Mouse (Mus musculus): ENCODE results near the gene Dis3l2. TPM values are rescaled to one million over a fixed set of nuclear protein-coding genes. Genes with fewer than 3 reads are reported as not detected.

Gene Dis3l2
- polyA plus RNA-seq, 1 experiment from 2014 or later = 26.4 TPM

DNA sequence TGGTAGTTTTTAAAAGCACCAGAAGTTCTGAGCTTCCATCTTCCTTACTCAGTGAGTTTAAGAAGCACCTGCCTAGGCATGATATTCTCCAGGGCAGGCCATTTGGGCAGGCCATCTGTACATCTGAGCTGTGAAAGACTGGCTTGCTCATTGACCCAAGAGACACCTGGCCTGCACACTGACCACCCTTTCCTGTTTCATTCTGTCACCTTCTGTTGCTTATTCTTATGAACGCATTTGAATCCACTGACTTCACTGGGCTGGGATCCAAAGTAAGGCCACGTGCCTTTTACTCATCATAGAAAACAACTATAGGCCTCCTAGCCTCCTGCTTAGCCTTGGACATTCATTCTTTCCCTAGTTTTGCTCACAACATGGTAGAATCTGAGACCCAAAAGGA is 309.0 kb downstream of the Dis3l2 start:
- H3K36me3 ChIP-seq (ENCODE audit: control insufficient read depth, insufficient read depth, low read length) = no peaks in the 10 kb centered on the region
- no peaks in the 10 kb centered on the region for H3K9me3 ChIP-seq (ENCODE audit: control insufficient read depth, low read depth, low read length)
- no peak overlapping the region for H3K4me2 ChIP-seq (replicated peaks; ENCODE audit: low read depth, low read length)
- no peak overlapping the region for H3K27ac ChIP-seq (ENCODE audit: low read length)
- WGBS = 84% methylated on average over 2 of the region's 2 CpGs
- no peaks in the 10 kb centered on the region for H3K27me3 ChIP-seq (ENCODE audit: control insufficient read depth, insufficient read depth, low read length)
- H3K9ac ChIP-seq (replicated peaks; ENCODE audit: low read depth, low read length) = no peak overlapping the region
- no peak for ATAC-seq (ENCODE audit: insufficient number of reproducible peaks, insufficient read depth, low FRiP score, low read depth)
- no peak overlapping the region for H3K4me3 ChIP-seq (ENCODE audit: low read depth, low read length)
- H3K4me1 ChIP-seq (ENCODE audit: control insufficient read depth, insufficient read depth, low read length) = 0 out of 2 replicates have a peak, but pooled peaks cover 5% of the 10 kb centered on the region

DNA sequence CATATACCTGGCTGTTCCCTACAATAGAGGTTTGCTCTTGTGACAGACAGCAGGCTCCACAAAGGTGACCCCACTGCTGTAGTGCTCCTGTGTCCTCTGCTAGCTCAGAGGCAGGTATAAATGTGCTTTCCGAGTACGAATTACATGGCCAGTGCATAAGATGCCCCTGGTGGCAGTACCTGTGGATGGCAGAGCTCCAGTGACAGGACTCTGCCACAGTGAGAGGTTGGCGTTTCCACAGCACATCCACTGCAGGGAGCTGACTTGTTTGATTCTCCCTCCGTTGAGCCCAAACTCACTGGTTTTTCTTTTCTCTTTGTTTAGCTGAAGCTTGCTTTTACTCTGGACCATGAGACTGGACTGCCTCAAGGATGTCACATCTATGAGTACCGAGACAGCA is 317.1 kb downstream of the Dis3l2 start:
- Histone ChIP-seq H3K4me3 (ENCODE audit: low read depth, low read length) (no peak overlapping the region), H3K36me3 (ENCODE audit: control insufficient read depth, insufficient read depth, low read length) (no peaks in the 10 kb centered on the region), H3K4me1 (ENCODE audit: control insufficient read depth, insufficient read depth, low read length) (no peaks in the 10 kb centered on the region), H3K27me3 (ENCODE audit: control insufficient read depth, insufficient read depth, low read length) (no peaks in the 10 kb centered on the region), H3K27ac (ENCODE audit: low read length) (no peak overlapping the region), H3K4me2 (replicated peaks; ENCODE audit: low read depth, low read length) (no peak overlapping the region), H3K9ac (replicated peaks; ENCODE audit: low read depth, low read length) (no peak overlapping the region), H3K9me3 (ENCODE audit: control insufficient read depth, low read depth, low read length) (no peaks in the 10 kb centered on the region)
- no peak for ATAC-seq (ENCODE audit: insufficient number of reproducible peaks, insufficient read depth, low FRiP score, low read depth)
- WGBS = 82% methylated on average over 5 of the region's 5 CpGs

DNA sequence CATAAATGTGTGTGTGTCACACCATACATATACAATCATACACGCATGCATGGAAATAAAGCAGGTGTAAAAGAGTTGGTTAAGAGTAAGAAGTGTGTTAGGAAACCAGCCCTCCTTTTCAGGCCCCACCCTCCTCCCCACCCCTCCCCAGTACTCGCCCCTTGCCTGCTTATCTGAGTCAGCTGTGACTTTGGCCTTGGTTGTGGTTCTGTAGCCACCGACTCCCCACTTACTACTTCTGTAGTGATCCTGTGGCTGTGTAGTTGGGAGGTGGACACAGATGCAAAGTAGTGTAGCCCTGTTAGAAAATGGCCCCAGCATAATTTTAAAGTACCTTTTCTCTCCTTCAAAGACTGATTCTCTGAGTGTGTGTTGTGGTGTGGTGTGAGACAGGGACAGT is 318.0 kb downstream of the Dis3l2 start:
- ATAC-seq (ENCODE audit: insufficient number of reproducible peaks, insufficient read depth, low FRiP score, low read depth) = no peak
- no peaks in the 10 kb centered on the region for H3K36me3 ChIP-seq (ENCODE audit: control insufficient read depth, insufficient read depth, low read length)
- no peak overlapping the region for H3K27ac ChIP-seq (ENCODE audit: low read length)
- H3K4me3 ChIP-seq (ENCODE audit: low read depth, low read length) = no peak overlapping the region
- no peaks in the 10 kb centered on the region for H3K27me3 ChIP-seq (ENCODE audit: control insufficient read depth, insufficient read depth, low read length)
- no peak overlapping the region for H3K4me2 ChIP-seq (replicated peaks; ENCODE audit: low read depth, low read length)
- no peaks in the 10 kb centered on the region for H3K4me1 ChIP-seq (ENCODE audit: control insufficient read depth, insufficient read depth, low read length)
- WGBS = 83% methylated on average over 3 of the region's 3 CpGs
- H3K9me3 ChIP-seq (ENCODE audit: control insufficient read depth, low read depth, low read length) = no peaks in the 10 kb centered on the region
- H3K9ac ChIP-seq (replicated peaks; ENCODE audit: low read depth, low read length) = no peak overlapping the region

DNA sequence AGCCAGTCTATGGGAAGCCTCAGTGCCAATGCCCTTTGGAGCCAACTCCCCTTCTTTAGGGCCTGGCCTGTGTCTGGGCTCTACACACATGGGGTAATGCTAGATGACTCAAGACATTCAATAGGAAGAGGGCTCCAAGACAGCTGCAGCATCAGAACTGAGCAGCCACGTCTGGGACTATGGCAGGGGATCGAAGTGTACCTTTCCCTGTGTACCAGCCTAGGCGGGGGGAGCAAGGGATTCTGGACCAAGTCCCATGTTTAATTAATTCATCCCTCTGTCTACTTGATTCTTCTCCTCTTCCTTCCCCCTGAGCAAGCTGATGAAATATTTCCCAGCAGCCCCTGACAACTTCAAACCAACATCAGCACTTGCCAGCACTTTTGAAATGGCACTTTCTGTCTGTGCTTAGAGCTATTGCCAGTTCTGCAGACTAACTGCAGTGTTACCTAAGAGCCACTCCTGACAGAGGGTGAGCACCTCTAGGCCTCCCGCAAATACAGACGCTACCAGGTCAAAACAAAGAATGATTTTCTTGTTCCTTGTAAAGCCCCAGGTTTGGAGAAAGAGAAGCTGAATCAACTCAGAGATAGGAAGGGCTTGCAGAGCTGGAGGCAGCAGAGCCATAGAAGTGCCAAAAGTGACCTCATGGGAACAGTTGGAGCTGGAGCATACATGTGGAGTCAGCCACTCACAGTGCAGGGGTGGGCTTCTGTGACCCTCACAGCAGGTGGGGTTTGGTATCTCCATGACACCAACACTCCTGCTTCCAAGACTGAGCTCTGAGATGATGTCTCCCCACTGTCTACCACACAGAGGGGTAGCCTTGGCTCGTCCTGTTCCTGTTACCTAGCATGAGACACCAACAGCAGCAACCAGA is 319.9 kb downstream of the Dis3l2 start:
- Histone ChIP-seq H3K27ac (ENCODE audit: low read length) (no peak overlapping the region), H3K36me3 (ENCODE audit: control insufficient read depth, insufficient read depth, low read length) (no peaks in the 10 kb centered on the region), H3K4me2 (replicated peaks; ENCODE audit: low read depth, low read length) (no peak overlapping the region), H3K9me3 (ENCODE audit: control insufficient read depth, low read depth, low read length) (no peaks in the 10 kb centered on the region), H3K27me3 (ENCODE audit: control insufficient read depth, insufficient read depth, low read length) (no peaks in the 10 kb centered on the region), H3K9ac (replicated peaks; ENCODE audit: low read depth, low read length) (no peak overlapping the region), H3K4me3 (ENCODE audit: low read depth, low read length) (no peak overlapping the region), H3K4me1 (ENCODE audit: control insufficient read depth, insufficient read depth, low read length) (no peaks in the 10 kb centered on the region)
- WGBS = 81% methylated on average over 6 of the region's 6 CpGs
- ATAC-seq (ENCODE audit: insufficient number of reproducible peaks, insufficient read depth, low FRiP score, low read depth) = no peak

DNA sequence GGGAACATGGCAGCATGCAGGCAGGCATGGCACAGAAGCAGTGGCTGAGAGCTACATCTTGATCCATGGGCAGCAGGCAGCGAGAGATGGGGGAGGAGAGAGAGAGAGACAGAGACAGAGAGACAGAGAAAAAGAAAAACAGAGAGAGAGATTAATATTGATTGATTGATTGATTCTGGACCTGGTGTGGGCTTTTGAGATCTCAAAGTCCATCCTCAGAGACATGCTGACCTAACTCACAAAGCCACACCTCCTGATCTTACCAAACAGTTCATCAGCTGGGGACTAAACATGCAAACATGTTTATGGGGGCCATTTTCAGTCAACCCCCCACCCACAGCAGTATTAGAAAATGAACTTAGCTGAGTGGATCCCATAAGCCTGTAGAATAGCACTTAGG is 321.4 kb downstream of the Dis3l2 start:
- no peaks in the 10 kb centered on the region for H3K27me3 ChIP-seq (ENCODE audit: control insufficient read depth, insufficient read depth, low read length)
- no peaks in the 10 kb centered on the region for H3K36me3 ChIP-seq (ENCODE audit: control insufficient read depth, insufficient read depth, low read length)
- no peaks in the 10 kb centered on the region for H3K4me1 ChIP-seq (ENCODE audit: control insufficient read depth, insufficient read depth, low read length)
- H3K4me3 ChIP-seq (ENCODE audit: low read depth, low read length) = no peak overlapping the region
- no peak overlapping the region for H3K9ac ChIP-seq (replicated peaks; ENCODE audit: low read depth, low read length)
- H3K9me3 ChIP-seq (ENCODE audit: control insufficient read depth, low read depth, low read length) = no peaks in the 10 kb centered on the region
- ATAC-seq (ENCODE audit: insufficient number of reproducible peaks, insufficient read depth, low FRiP score, low read depth) = no peak
- no peak overlapping the region for H3K27ac ChIP-seq (ENCODE audit: low read length)
- WGBS = 95% methylated on average over 1 of the region's 1 CpGs
- no peak overlapping the region for H3K4me2 ChIP-seq (replicated peaks; ENCODE audit: low read depth, low read length)

DNA sequence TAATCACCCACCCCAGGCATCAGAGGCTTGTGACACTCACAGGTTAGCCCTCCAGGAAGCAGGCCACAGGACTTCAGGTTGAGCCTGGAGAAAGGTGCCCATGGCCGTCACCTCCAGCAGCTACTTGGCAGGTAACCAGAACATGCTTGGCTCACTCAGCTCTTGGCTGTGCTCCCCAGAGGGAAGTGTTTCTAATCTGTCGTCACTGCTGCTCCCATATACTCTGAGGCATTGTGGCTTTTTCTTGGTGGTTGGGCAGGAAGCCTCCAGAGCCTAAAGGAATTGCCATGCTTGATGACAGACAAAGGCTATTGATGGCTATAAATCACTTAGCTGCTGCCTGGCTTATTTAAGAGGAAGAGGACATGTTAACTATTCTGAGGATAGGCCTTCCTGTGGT is 325.2 kb downstream of the Dis3l2 start:
- Histone ChIP-seq H3K27ac (ENCODE audit: low read length) (no peak overlapping the region), H3K4me2 (replicated peaks; ENCODE audit: low read depth, low read length) (no peak overlapping the region), H3K4me3 (ENCODE audit: low read depth, low read length) (no peak overlapping the region), H3K9me3 (ENCODE audit: control insufficient read depth, low read depth, low read length) (no peaks in the 10 kb centered on the region), H3K36me3 (ENCODE audit: control insufficient read depth, insufficient read depth, low read length) (no peaks in the 10 kb centered on the region), H3K4me1 (ENCODE audit: control insufficient read depth, insufficient read depth, low read length) (peaks cover 5% of the 10 kb centered on the region), H3K9ac (replicated peaks; ENCODE audit: low read depth, low read length) (no peak overlapping the region), H3K27me3 (ENCODE audit: control insufficient read depth, insufficient read depth, low read length) (no peaks in the 10 kb centered on the region)
- WGBS = 59% methylated on average over 2 of the region's 2 CpGs
- no peak for ATAC-seq (ENCODE audit: insufficient number of reproducible peaks, insufficient read depth, low FRiP score, low read depth)

DNA sequence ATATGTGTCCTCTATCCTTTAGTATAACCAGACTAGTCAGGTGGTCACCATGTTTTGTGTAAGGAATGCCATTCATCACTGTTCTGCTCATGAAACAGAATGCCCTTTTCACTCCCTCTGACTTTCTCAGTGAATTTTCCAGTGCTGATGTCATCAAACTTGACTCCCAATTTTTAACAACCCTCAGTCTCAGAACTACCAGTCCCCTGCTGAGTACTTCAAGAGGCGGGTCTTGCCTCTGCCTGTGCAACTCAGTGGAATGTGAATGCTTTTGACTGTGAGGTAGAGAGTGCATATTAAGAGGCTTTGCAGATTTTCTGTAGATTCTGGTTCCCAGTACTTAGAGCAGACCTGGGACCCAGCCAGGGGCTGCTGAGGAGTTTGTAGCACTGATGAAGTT is 327.0 kb downstream of the Dis3l2 start:
- Histone ChIP-seq H3K27ac (ENCODE audit: low read length) (no peak overlapping the region), H3K4me1 (ENCODE audit: control insufficient read depth, insufficient read depth, low read length) (peaks cover 14% of the 10 kb centered on the region), H3K4me3 (ENCODE audit: low read depth, low read length) (no peak overlapping the region), H3K9me3 (ENCODE audit: control insufficient read depth, low read depth, low read length) (no peaks in the 10 kb centered on the region), H3K4me2 (replicated peaks; ENCODE audit: low read depth, low read length) (no peak overlapping the region), H3K27me3 (ENCODE audit: control insufficient read depth, insufficient read depth, low read length) (no peaks in the 10 kb centered on the region), H3K36me3 (ENCODE audit: control insufficient read depth, insufficient read depth, low read length) (no peaks in the 10 kb centered on the region), H3K9ac (replicated peaks; ENCODE audit: low read depth, low read length) (no peak overlapping the region)
- WGBS = 35% methylated on average over 1 of the region's 1 CpGs
- ATAC-seq (ENCODE audit: insufficient number of reproducible peaks, insufficient read depth, low FRiP score, low read depth) = no peak

DNA sequence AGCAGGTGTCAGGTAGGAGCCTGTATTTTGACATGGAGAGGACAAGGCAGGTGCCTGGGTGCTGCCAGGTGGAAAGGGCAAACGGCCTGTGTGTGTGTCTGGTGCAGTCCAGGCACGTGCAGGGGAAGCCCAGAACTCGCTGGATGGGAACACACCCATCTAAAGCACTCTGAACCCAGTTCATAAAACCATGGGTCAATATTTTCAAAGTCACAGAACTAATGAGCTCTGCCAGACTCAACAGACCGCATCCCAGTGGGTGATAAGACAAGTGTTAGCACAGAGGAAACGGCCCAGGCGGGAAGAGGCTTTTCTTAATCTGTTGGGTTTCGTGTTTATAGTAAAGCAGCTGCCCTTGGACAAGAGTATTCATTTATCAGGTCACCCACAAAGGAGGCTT is 328.9 kb downstream of the Dis3l2 start:
- H3K27me3 ChIP-seq (ENCODE audit: control insufficient read depth, insufficient read depth, low read length) = no peaks in the 10 kb centered on the region
- H3K4me2 ChIP-seq (replicated peaks; ENCODE audit: low read depth, low read length) = no peak overlapping the region
- no peak for ATAC-seq (ENCODE audit: insufficient number of reproducible peaks, insufficient read depth, low FRiP score, low read depth)
- no peaks in the 10 kb centered on the region for H3K36me3 ChIP-seq (ENCODE audit: control insufficient read depth, insufficient read depth, low read length)
- no peak overlapping the region for H3K27ac ChIP-seq (ENCODE audit: low read length)
- H3K9me3 ChIP-seq (ENCODE audit: control insufficient read depth, low read depth, low read length) = no peaks in the 10 kb centered on the region
- H3K4me3 ChIP-seq (ENCODE audit: low read depth, low read length) = no peak overlapping the region
- WGBS = 30% methylated on average over 7 of the region's 7 CpGs
- no peak overlapping the region for H3K9ac ChIP-seq (replicated peaks; ENCODE audit: low read depth, low read length)
- peaks cover 27% of the 10 kb centered on the region for H3K4me1 ChIP-seq (ENCODE audit: control insufficient read depth, insufficient read depth, low read length)
